Mouse (Mus musculus) midbrain, postnatal 0 days (tissue): ENCODE measurements around the gene Klf13. TPM values are rescaled to one million over a fixed set of nuclear protein-coding genes. Genes with fewer than 3 reads are reported as not detected.

Experiments
- ATAC-seq: fragments of 200-750 bp; cut with Nextera tagmentation; 2 replicates; pipeline ENCODE4 v1.8.0; 2017; ENCODE audit warnings: moderate number of reproducible peaks, mild to moderate bottlenecking, moderate TSS enrichment, moderate library complexity; ENCODE audit not compliant: low FRiP score
- DNase-seq: peaks from one replicate; pipeline ENCODE4 v3.0.0-alpha.2; 2015; ENCODE audit warnings: low spot score
- H3K27ac ChIP-seq: fragments of 300-500 bp; sonication (generic); 2 replicates; pipeline ENCODE4 v1.5.1; 2014; ENCODE audit warnings: low read depth, mild to moderate bottlenecking, low read length, mixed read lengths
- H3K27me3 ChIP-seq: fragments of 300-500 bp; sonication (generic); 2 replicates; pipeline ENCODE4 v1.6.1; 2014; ENCODE audit warnings: low read length, control low read depth, mixed read lengths; ENCODE audit not compliant: insufficient read depth
- H3K36me3 ChIP-seq: fragments of 300-500 bp; sonication (generic); 2 replicates; pipeline ENCODE4 v1.6.1; 2014; ENCODE audit warnings: low read length, control low read depth, mixed read lengths; ENCODE audit not compliant: insufficient read depth
- H3K4me1 ChIP-seq: fragments of 300-500 bp; sonication (generic); 2 replicates; pipeline ENCODE4 v1.6.1; 2014; ENCODE audit warnings: mild to moderate bottlenecking, control low read depth, antibody characterized with exemption, low read length, mixed read lengths; ENCODE audit not compliant: insufficient read depth
- H3K4me2 ChIP-seq: fragments of 300-500 bp; sonication (generic); 2 replicates; pipeline ENCODE4 v1.6.1; 2014; ENCODE audit warnings: low read depth, mild to moderate bottlenecking, low read length, mixed read lengths; ENCODE audit not compliant: poor library complexity, severe bottlenecking
- H3K4me3 ChIP-seq: fragments of 300-500 bp; sonication (generic); 2 replicates; pipeline ENCODE4 v1.5.1; 2014; ENCODE audit warnings: low read depth, mild to moderate bottlenecking, low read length, moderate library complexity
- H3K9ac ChIP-seq: fragments of 300-500 bp; sonication (generic); replicated peaks from 2 replicates; pipeline ENCODE4 v1.6.1; 2014; ENCODE audit warnings: mild to moderate bottlenecking, low read length, moderate library complexity, mixed read lengths; ENCODE audit not compliant: poor library complexity, severe bottlenecking
- H3K9me3 ChIP-seq: fragments of 300-500 bp; sonication (generic); 2 replicates; pipeline ENCODE4 v1.6.1; 2016; ENCODE audit warnings: low read length, control low read depth
- CTCF ChIP-seq: IDR thresholded peaks from 2 replicates; pipeline ENCODE4 v1.5.1; 2016; ENCODE audit warnings: antibody characterized with exemption, mild to moderate bottlenecking
- WGBS: fragments of 180-500 bp; shearing (Covaris S2); extraction: QIAGEN DNeasy Blood & Tissue Kit; methylation state at CpG from one replicate; pipeline ENCODE4 v1.1.7; 2014; 5-methylcytosine and 5-hydroxymethylcytosine counted together
- polyA plus RNA-seq: library from polyadenylated mRNA; unstranded; fragments of >200 nt; fragmentation: Nextera tagmentation; extraction: Ambion mirVana; gene quantifications from 2 replicates; pipeline ENCODE4 v1.2.1, GENCODE M21; 2015
- total RNA-seq: library from RNA; depleted of rRNA; stranded (reverse); fragments of >200 nt; gene quantifications from 2 replicates; pipeline ENCODE4 v1.2.3, GENCODE M21; 2014

Klf13 gene
- total and polyA plus RNA-seq, 2 experiments from 2014 or later = 21.5 to 26.6 TPM

- no peak overlapping the region for H3K4me2 ChIP-seq
- ATAC-seq = no peak
- H3K4me1 ChIP-seq = peaks cover 8% of the 10 kb centered on the region; the same call in 1 of the 2 replicates
- WGBS = 30% methylated on average over 7 of the region's 7 CpGs
- H3K9ac ChIP-seq = no peak overlapping the region
- no peak overlapping the region for H3K4me3 ChIP-seq
- no peak for DNase-seq
- H3K9me3 ChIP-seq = no peaks in the 10 kb centered on the region
- H3K27me3 ChIP-seq = no peaks in the 10 kb centered on the region; the same call in 1 of the 2 replicates
- H3K36me3 ChIP-seq = no peaks in the 10 kb centered on the region
- no peak overlapping the region for H3K27ac ChIP-seq
- no peak for TF ChIP-seq CTCF
Observed at GRCm38 (mm10) chr7:63952077-63952898, 13.6 kb upstream of the Klf13 start.

GRCm38 (mm10) chr7:63950931-63951607 lies 12.4 kb upstream of the Klf13 start:
- H3K4me3 ChIP-seq = no peak overlapping the region
- no peak for TF ChIP-seq CTCF
- ATAC-seq = peak; percentile 50; the same call in 1 of the 2 replicates
- WGBS = 67% methylated on average over 10 of the region's 10 CpGs
- no peaks in the 10 kb centered on the region for H3K27me3 ChIP-seq
- H3K4me2 ChIP-seq = no peak overlapping the region
- peak; percentile 68 for DNase-seq
- no peak overlapping the region for H3K27ac ChIP-seq
- no peak overlapping the region for H3K9ac ChIP-seq
- no peaks in the 10 kb centered on the region for H3K9me3 ChIP-seq
- no peaks in the 10 kb centered on the region for H3K4me1 ChIP-seq
- no peaks in the 10 kb centered on the region for H3K36me3 ChIP-seq

GRCm38 (mm10) chr7:63949176-63949575 lies 10.5 kb upstream of the Klf13 start:
- 84% methylated on average over 3 of the region's 3 CpGs for WGBS
- TF ChIP-seq CTCF = no peak
- DNase-seq = no peak
- Histone ChIP-seq H3K4me1 (no peaks in the 10 kb centered on the region), H3K9me3 (no peaks in the 10 kb centered on the region), H3K4me3 (no peak overlapping the region), H3K27me3 (no peaks in the 10 kb centered on the region), H3K9ac (no peak overlapping the region), H3K36me3 (no peaks in the 10 kb centered on the region), H3K4me2 (no peak overlapping the region), H3K27ac (no peak overlapping the region)
- ATAC-seq = no peak

- Histone ChIP-seq H3K4me1 (no peaks in the 10 kb centered on the region), H3K4me3 (no peak overlapping the region), H3K4me2 (no peak overlapping the region), H3K9ac (no peak overlapping the region), H3K27ac (no peak overlapping the region), H3K27me3 (no peaks in the 10 kb centered on the region), H3K9me3 (no peaks in the 10 kb centered on the region), H3K36me3 (no peaks in the 10 kb centered on the region)
- DNase-seq (no peak), ATAC-seq (no peak)
- WGBS = 52% methylated on average over 11 of the region's 11 CpGs
- no peak for TF ChIP-seq CTCF
Observed at GRCm38 (mm10) chr7:63947514-63948487, 9.1 kb upstream of the Klf13 start.

GRCm38 (mm10) chr7:63943946-63944345 lies 5.2 kb upstream of the Klf13 start:
- WGBS = 40% methylated on average over 2 of the region's 2 CpGs
- Histone ChIP-seq H3K9me3 (no peaks in the 10 kb centered on the region), H3K27ac (no peak overlapping the region), H3K9ac (no peak overlapping the region), H3K4me3 (no peak overlapping the region), H3K27me3 (no peaks in the 10 kb centered on the region), H3K36me3 (no peaks in the 10 kb centered on the region), H3K4me1 (no peaks in the 10 kb centered on the region), H3K4me2 (no peak overlapping the region)
- no peak for DNase-seq
- ATAC-seq = no peak
- no peak for TF ChIP-seq CTCF
